Mouse (Mus musculus): ENCODE measurements around the gene Ip6k3. TPM values are rescaled to one million over a fixed set of nuclear protein-coding genes. Genes with fewer than 3 reads are reported as not detected.

Gene Ip6k3
- total and polyA plus RNA-seq, 3 experiments: 26.3 to 65.7 (median 53.9) TPM

DNA sequence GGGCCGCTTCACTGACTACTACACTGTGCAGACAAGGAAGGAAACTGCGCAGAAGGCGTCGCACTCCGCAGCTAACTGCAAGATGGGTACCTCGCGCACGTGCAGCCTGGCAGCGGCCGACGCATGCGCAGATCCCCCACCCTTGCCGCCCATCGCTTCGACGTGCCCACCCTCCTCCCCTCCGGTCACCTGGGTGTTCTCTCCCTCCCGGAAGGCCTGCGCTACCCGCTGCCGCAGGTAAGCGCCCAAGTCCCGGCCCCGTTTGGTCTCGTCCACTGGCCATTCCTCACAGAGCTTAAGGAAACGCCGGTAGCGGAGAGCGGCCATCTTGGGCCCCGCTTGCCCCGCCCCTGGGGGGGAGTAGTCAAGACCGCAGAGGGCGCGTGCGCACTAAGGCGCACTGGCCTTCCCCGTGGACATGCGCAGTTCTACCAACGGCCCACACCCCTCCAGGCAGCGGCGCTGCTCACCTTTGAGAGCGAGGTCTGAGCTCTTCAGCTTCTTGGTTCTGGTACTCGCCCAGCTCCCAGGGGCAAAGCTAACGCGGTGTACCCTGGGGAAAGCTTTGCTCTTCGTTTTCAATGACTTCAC lies 33.9 kb downstream of the Ip6k3 start, which contains the start of gene Uqcc2:
Gene Uqcc2, minus strand, starts transcription at position 366 of the 591 bp plus-strand sequence.
- peak; percentile 96 for DNase-seq (ENCODE audit: extremely low read depth)
- TF ChIP-seq ZKSCAN1 (IDR thresholded peaks at IDR 0.05; ENCODE audit: borderline replicate concordance, low read depth, low read length): no peak
- peak; percentile 58; the same call in 1 of the 2 replicates for TF ChIP-seq ELF1 (IDR thresholded peaks at IDR 0.05; ENCODE audit: low read depth, low read length)
- TF ChIP-seq JUND (conservative IDR thresholded peaks at IDR 0.05; ENCODE audit: low read depth, low read length): no peak
- TF ChIP-seq ZC3H11A (IDR thresholded peaks at IDR 0.05; ENCODE audit: low read depth, low read length): peak; percentile 64
- 0 out of 2 replicates have a peak, but pooled peaks have one; percentile 35 for TF ChIP-seq CHD1 (IDR thresholded peaks at IDR 0.05; ENCODE audit: low read depth, low read length)
- no peak for TF ChIP-seq GABPA (IDR thresholded peaks at IDR 0.05; ENCODE audit: insufficient replicate concordance, low read depth, low read length)
- TF ChIP-seq MAX (IDR thresholded peaks at IDR 0.05; ENCODE audit: low read length): peak; percentile 99
- no peak for TF ChIP-seq PAX5 (IDR thresholded peaks at IDR 0.05; ENCODE audit: low read length)
- TF ChIP-seq UBTF (IDR thresholded peaks at IDR 0.05; ENCODE audit: low read depth, low read length): no peak
- peak; percentile 62 for TF ChIP-seq HCFC1 (IDR thresholded peaks at IDR 0.05; ENCODE audit: low read depth, low read length)
- TF ChIP-seq EP300 (IDR thresholded peaks at IDR 0.05; ENCODE audit: low read length): 0 out of 2 replicates have a peak, but pooled peaks have one; percentile 23
- TF ChIP-seq KAT2A (IDR thresholded peaks at IDR 0.05; ENCODE audit: insufficient replicate concordance, low read length): 0 out of 2 replicates have a peak, but pooled peaks have one; percentile 24
- 0 out of 2 replicates have a peak, but pooled peaks have one; percentile 2 for TF ChIP-seq USF1 (IDR thresholded peaks at IDR 0.05; ENCODE audit: low read depth, low read length)
- peak; percentile 77 for TF ChIP-seq MYC (IDR thresholded peaks at IDR 0.05; ENCODE audit: low read depth, low read length)
- TF ChIP-seq JUN (IDR thresholded peaks at IDR 0.05; ENCODE audit: insufficient read depth, low read depth, low read length): no peak
- peak; percentile 34 for TF ChIP-seq MXI1 (IDR thresholded peaks at IDR 0.05; ENCODE audit: low read depth, low read length)
- TF ChIP-seq SIN3A (IDR thresholded peaks at IDR 0.05; ENCODE audit: low read length): 0 out of 2 replicates have a peak, but pooled peaks have one; percentile 29
- peak; percentile 41; the same call in 1 of the 2 replicates for TF ChIP-seq ETS1 (conservative IDR thresholded peaks at IDR 0.05; ENCODE audit: low read depth, low read length)
- TF ChIP-seq MAZ (IDR thresholded peaks at IDR 0.05; ENCODE audit: low read depth, low read length): peak; percentile 95
- TF ChIP-seq RAD21 (IDR thresholded peaks at IDR 0.05; ENCODE audit: low read depth, low read length): peak; percentile 91
- peak; percentile 96 for TF ChIP-seq BHLHE40 (IDR thresholded peaks at IDR 0.05; ENCODE audit: low read depth, low read length)
- TF ChIP-seq MEF2A (IDR thresholded peaks at IDR 0.05; ENCODE audit: borderline replicate concordance, low read depth, low read length): peak; percentile 57; the same call in 1 of the 2 replicates
- TF ChIP-seq POLR2AphosphoS2 (IDR thresholded peaks at IDR 0.05; ENCODE audit: low read depth, low read length): peak; percentile 76; the same call in 1 of the 2 replicates
- TF ChIP-seq E2F4 (IDR thresholded peaks at IDR 0.05; ENCODE audit: insufficient replicate concordance, low read depth, low read length): no peak
- peak; percentile 88 for TF ChIP-seq POLR2A (IDR thresholded peaks at IDR 0.05; ENCODE audit: low read depth, low read length)
- no peak for TF ChIP-seq CHD2 (IDR thresholded peaks at IDR 0.05; ENCODE audit: low read length)
- peak; percentile 69; the same call in 1 of the 2 replicates for TF ChIP-seq TBP (conservative IDR thresholded peaks at IDR 0.05; ENCODE audit: low read depth, low read length)
- peak; percentile 40; the same call in 1 of the 2 replicates for TF ChIP-seq USF2 (conservative IDR thresholded peaks at IDR 0.05; ENCODE audit: low read depth, low read length)
- peak; percentile 75 for TF ChIP-seq SMC3 (IDR thresholded peaks at IDR 0.05; ENCODE audit: low read depth, low read length)
- no peak; the same call in 1 of the 2 replicates for TF ChIP-seq RCOR1 (conservative IDR thresholded peaks at IDR 0.05; ENCODE audit: low read depth, low read length)
- peak in 1 of 2 experiments; percentile 85; a peak in 2 of 4 replicates for TF ChIP-seq CTCF (conservative IDR thresholded peaks at IDR 0.05 in 1 of 2, IDR thresholded peaks at IDR 0.05 in 1 of 2; ENCODE audit: low read depth in 2 of 2, low read length in 2 of 2)
- TF ChIP-seq TCF12 (IDR thresholded peaks at IDR 0.05; ENCODE audit: low read depth, low read length): peak; percentile 82
- TF ChIP-seq MAFK (IDR thresholded peaks at IDR 0.05; ENCODE audit: insufficient replicate concordance, low read length): no peak
- peak; percentile 90 for TF ChIP-seq NELFE (IDR thresholded peaks at IDR 0.05; ENCODE audit: low read depth, low read length)
- TF ChIP-seq NRF1 (IDR thresholded peaks at IDR 0.05; ENCODE audit: low read depth, low read length): peak; percentile 84
- 0 out of 2 replicates have a peak, but pooled peaks have one; percentile 11 for TF ChIP-seq ZNF384 (IDR thresholded peaks at IDR 0.05; ENCODE audit: low read depth, low read length)
- peak; percentile 68 for TF ChIP-seq ZMIZ1 (IDR thresholded peaks at IDR 0.05; ENCODE audit: low read depth, low read length)
- TF ChIP-seq IRF4 (IDR thresholded peaks at IDR 0.05; ENCODE audit: low read depth, low read length): peak; percentile 56
- Histone ChIP-seq H3K4me3 (replicated peaks in 1 of 3; ENCODE audit: low read depth in 2 of 3, low read length in 2 of 3, poor library complexity in 1 of 3) (peak within 1 kb of the TSS; percentile 59 to 94 (median 64)), H3K9ac (ENCODE audit: insufficient read depth, low read depth) (peak within 1 kb of the TSS; percentile 91), H3K36me3 (replicated peaks in 1 of 2; ENCODE audit: control insufficient read depth in 1 of 2, insufficient read depth in 1 of 2, low read length in 1 of 2) (peaks cover 10 to 38% of the 10 kb centered on the region in 2 experiments), H3K79me2 (replicated peaks; ENCODE audit: control insufficient read depth, extremely low read depth, insufficient read depth, poor library complexity, severe bottlenecking) (no peaks in the 10 kb centered on the region), H3K4me2 (ENCODE audit: insufficient read depth, low read depth, poor library complexity, severe bottlenecking) (peak within 1 kb of the TSS; percentile 48), H3K27me3 (replicated peaks) (peaks cover 3% of the 10 kb centered on the region), H3K27ac (ENCODE audit: insufficient read depth, low read depth) (peak within 1 kb of the TSS; percentile 89), H3K9me3 (replicated peaks; ENCODE audit: low read length) (no peaks in the 10 kb centered on the region), H3K4me1 (ENCODE audit: control insufficient read depth in 1 of 2, insufficient read depth in 2 of 2) (peaks cover 22 to 40% of the 10 kb centered on the region in 2 experiments)
- in situ Hi-C loops (cut with MboI; ENCODE audit: low pct_ligation_motif_present, low pct_unique_long_range_greater_than_20kb, low sequenced_read_pairs) (loop anchor here (5.0 kb wide), 1 partner anchor 384 kb away; no protein-coding TSS in a partner anchor), dilution Hi-C loops (cut with MboI; ENCODE audit: extremely low pct_ligation_motif_present, extremely low pct_unique_long_range_greater_than_20kb, low sequenced_read_pairs) (no loop called here)
